In genomic region chr4:135722540-135723290, GRCm38 (mm10) we compare ENCODE assay signal across 13 mouse cellular contexts. TPM values are rescaled to one million over a fixed set of nuclear protein-coding genes. Genes with fewer than 3 reads are reported as not detected.
A peak's percentile ranks its signal among the peaks of the same experiment; 100 is the strongest.
DNase-seq lines count a peak whose midpoint lies in the region; ATAC-seq and TF ChIP-seq lines count a peak whose summit lies in the region.
"Had no signal": no experiment of that assay in that cellular context is flagged by ENCODE, and none has a peak within 500 bp of the region (broad histone marks: within the 10 kb centered on the region; RNA-seq: fewer than 3 reads in every experiment).

No protein-coding gene starts in this region.

- 71% methylated on average over 17 of the region's 17 CpGs for WGBS in kidney, postnatal 0 days
- 84% methylated on average over 17 of the region's 17 CpGs for WGBS in thymus, adult 2 months

- ATAC-seq in kidney, postnatal 0 days (replicated peaks; ENCODE audit: low FRiP score, low read depth): no peak

- no peaks in the 10 kb centered on the region for H3K27me3 ChIP-seq in kidney, postnatal 0 days (ENCODE audit: insufficient read depth, low read length)
- no peaks in the 10 kb centered on the region; the same call in 1 of the 2 replicates for H3K27me3 ChIP-seq in thymus, adult 2 months (ENCODE audit: control insufficient read depth, insufficient read depth, low read length)
- H3K27me3 ChIP-seq: hindbrain, embryonic 15.5 days; limb, embryonic 13.5 days had no signal

- no peak overlapping the region for H3K9ac ChIP-seq in kidney, postnatal 0 days (ENCODE audit: low read depth, low read length)
- H3K9ac ChIP-seq: heart, embryonic 12.5 days; hindbrain, embryonic 15.5 days; limb, embryonic 13.5 days had no signal

- intact Hi-C loops in gastrocnemius, postnatal 36 days (cut with DNase I): loop anchor here (5.0 kb wide), 1 partner anchor 45 kb away; no protein-coding TSS in a partner anchor

- no peak for DNase-seq in kidney, postnatal 0 days (ENCODE audit: low spot score)
- DNase-seq in kidney, adult 9 months: no peak
- peak; percentile 8 for DNase-seq in thymus, postnatal 25 days
- DNase-seq in thymus, adult 2 months: no peak
- DNase-seq in NIH3T3 (ENCODE audit: low read depth): peak; percentile 8
- DNase-seq in gastrocnemius, postnatal 36 days: no peak
- no peak for DNase-seq in left cerebral cortex, adult 11 months (ENCODE audit: low spot score)
- DNase-seq: cerebellum, postnatal 36 days; thymus, postnatal 14 days had no signal

- no peaks in the 10 kb centered on the region for H3K9me3 ChIP-seq in kidney, postnatal 0 days (replicated peaks; ENCODE audit: low read length)
- H3K9me3 ChIP-seq: hindbrain, embryonic 15.5 days had no signal

- H3K4me1 ChIP-seq in kidney, postnatal 0 days (replicated peaks; ENCODE audit: insufficient read depth, low read length): no peaks in the 10 kb centered on the region
- no peaks in the 10 kb centered on the region for H3K4me1 ChIP-seq in thymus, adult 2 months (replicated peaks; ENCODE audit: control insufficient read depth, insufficient read depth, low read length)
- H3K4me1 ChIP-seq: hindbrain, embryonic 15.5 days had no signal

- H3K4me3 ChIP-seq in kidney, postnatal 0 days (replicated peaks; ENCODE audit: low read depth, low read length): no peak overlapping the region
- no peak overlapping the region for H3K4me3 ChIP-seq in thymus, adult 2 months (ENCODE audit: control insufficient read depth, insufficient read depth, low read length)
- H3K4me3 ChIP-seq: heart, embryonic 12.5 days; hindbrain, embryonic 15.5 days; limb, embryonic 13.5 days had no signal

- H3K36me3 ChIP-seq in kidney, postnatal 0 days (ENCODE audit: insufficient read depth, low read length): no peaks in the 10 kb centered on the region
- no peaks in the 10 kb centered on the region for H3K36me3 ChIP-seq in thymus, adult 2 months (ENCODE audit: control insufficient read depth, insufficient read depth, low read length)
- H3K36me3 ChIP-seq: heart, embryonic 12.5 days; hindbrain, embryonic 15.5 days; limb, embryonic 13.5 days had no signal

- no peak overlapping the region for H3K4me2 ChIP-seq in kidney, postnatal 0 days (ENCODE audit: low read length)
- H3K4me2 ChIP-seq: heart, embryonic 12.5 days; hindbrain, embryonic 15.5 days; limb, embryonic 13.5 days had no signal

- peak overlapping the region; percentile 42; the same call in 1 of the 2 replicates for H3K27ac ChIP-seq in kidney, postnatal 0 days
- H3K27ac ChIP-seq in thymus, adult 2 months (ENCODE audit: control insufficient read depth, insufficient read depth, low read length): no peak overlapping the region
- H3K27ac ChIP-seq: hindbrain, embryonic 15.5 days; limb, embryonic 13.5 days had no signal

- peak; percentile 48 for TF ChIP-seq CTCF in kidney, postnatal 0 days (IDR thresholded peaks at IDR 0.05; ENCODE audit: low read depth)
- no peak for TF ChIP-seq CTCF in thymus, adult 2 months (IDR thresholded peaks at IDR 0.05; ENCODE audit: borderline replicate concordance, control insufficient read depth, extremely low read depth, insufficient read depth, low read length, poor library complexity)

- TF ChIP-seq POLR2A in thymus, adult 2 months (IDR thresholded peaks at IDR 0.05; ENCODE audit: control insufficient read depth, extremely low read depth, insufficient read depth, low read length, poor library complexity): no peak

RNA-seq across cellular contexts. Expression of gene Il22ra1, which starts 5.3 kb away (rescaled TPM):
- 0.04 and 0.08 TPM in 2 replicates for polyA plus RNA-seq in kidney, postnatal 0 days (2015; fragmentation: Nextera tagmentation; extraction: Ambion mirVana)
- polyA plus RNA-seq in thymus, adult 2 months (2012; rRNA removed): 0.24 and 0.40 TPM in 2 replicates
- total RNA-seq in gastrocnemius, postnatal 36 days (2021): not detected
- total RNA-seq: megakaryocyte, adult 5-6 weeks had no signal
- polyA plus RNA-seq: heart, embryonic 12.5 days; hindbrain, embryonic 15.5 days; limb, embryonic 13.5 days had no signal

RNA-seq across cellular contexts. Expression of gene Ifnlr1, which starts 36.6 kb away (rescaled TPM):
- 0.83 and 1.3 TPM in 2 replicates for polyA plus RNA-seq in kidney, postnatal 0 days (2015; fragmentation: Nextera tagmentation; extraction: Ambion mirVana)
- 2.0 and 2.5 TPM in 2 replicates for polyA plus RNA-seq in thymus, adult 2 months (2012; rRNA removed)
- under 1 TPM; 0.23 to 0.35 TPM for total RNA-seq in gastrocnemius, postnatal 36 days (2021)

RNA-seq across cellular contexts. Expression of gene Myom3, which starts 36.8 kb away (rescaled TPM):
- 0.39 and 0.54 TPM in 2 replicates for polyA plus RNA-seq in kidney, postnatal 0 days (2015; fragmentation: Nextera tagmentation; extraction: Ambion mirVana)
- 0.08 and 0.13 TPM in 2 replicates for polyA plus RNA-seq in thymus, adult 2 months (2012; rRNA removed)
- 10 to 100 TPM; 23.1 to 57.4 TPM for total RNA-seq in gastrocnemius, postnatal 36 days (2021)
- total RNA-seq: megakaryocyte, adult 5-6 weeks had no signal

Comparison
In these comparisons a context has a peak if more than half of its experiments do, and no peak if none do; other contexts are left out.
1. DNase-seq: peak in thymus, postnatal 25 days (single experiment) and NIH3T3 (single experiment); none in kidney, postnatal 0 days (single experiment), kidney, adult 9 months (single experiment), thymus, adult 2 months (single experiment), gastrocnemius, postnatal 36 days (0 of 2) and left cerebral cortex, adult 11 months (single experiment).